Mouse (Mus musculus): ENCODE measurements around the gene March10.

DNA sequence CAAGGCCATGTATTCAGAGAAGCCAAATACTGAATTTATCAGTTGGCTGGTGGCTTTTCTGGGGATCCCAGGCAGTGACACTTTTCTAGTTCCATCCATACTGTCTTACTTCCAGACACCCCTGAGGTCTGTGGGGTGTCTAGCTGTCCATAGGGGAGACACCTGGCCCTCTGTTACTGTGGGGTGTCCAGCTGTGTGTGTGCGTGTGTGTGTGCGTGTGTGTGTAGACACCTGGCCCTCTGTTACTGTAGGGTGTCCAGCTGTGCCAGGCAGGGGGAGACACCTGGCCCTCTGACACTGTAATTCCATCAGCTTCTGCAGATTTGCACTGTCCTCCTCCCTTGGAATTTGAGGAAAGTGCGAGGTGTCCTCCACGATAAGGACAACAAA, 102.6 kb downstream of the March10 start:
- TF ChIP-seq POLR2A (IDR thresholded peaks at IDR 0.05; ENCODE audit: insufficient read depth, low read length) (no peak), CTCF (IDR thresholded peaks at IDR 0.05; ENCODE audit: low read depth, low read length) (no peak), EP300 (IDR thresholded peaks at IDR 0.05; ENCODE audit: insufficient read depth, low read depth, low read length) (no peak)

Data from ES-Bruce4 (cell line).